Mouse (Mus musculus) CH12.LX (cell line): Measurements from ENCODE around the gene Olfr912.

Source experiments
- CTCF ChIP-seq, 2 experiments: IDR thresholded peaks in 1 of 2; conservative IDR thresholded peaks in 1 of 2; 2 replicates each; pipeline ENCODE4 v1.5.1; 2011 to 2012; ENCODE audit warnings: low read depth in 2 of 2, low read length in 2 of 2, improper control_type of control experiment in 1 of 2, inconsistent platforms in 1 of 2, mild to moderate bottlenecking in 1 of 2, moderate library complexity in 1 of 2
- EP300 ChIP-seq: IDR thresholded peaks from 2 replicates; pipeline ENCODE4 v1.6.1; 2011; ENCODE audit warnings: low read length, improper control_type of control experiment
- IRF4 ChIP-seq: IDR thresholded peaks from 2 replicates; pipeline ENCODE4 v1.6.1; 2014; ENCODE audit warnings: low read depth, mild to moderate bottlenecking, inconsistent platforms, low read length, improper control_type of control experiment
- MAZ ChIP-seq: IDR thresholded peaks from 2 replicates; pipeline ENCODE4 v1.6.1; 2012; ENCODE audit warnings: low read depth, mild to moderate bottlenecking, inconsistent platforms, low read length, improper control_type of control experiment, moderate library complexity
- POLR2A ChIP-seq: IDR thresholded peaks from 2 replicates; pipeline ENCODE4 v1.6.1; 2011; ENCODE audit warnings: low read depth, mild to moderate bottlenecking, improper control_type of control experiment, low read length
- POLR2AphosphoS2 ChIP-seq: IDR thresholded peaks from 2 replicates; pipeline ENCODE4 v1.6.1; 2011; ENCODE audit warnings: low read depth, low read length, improper control_type of control experiment
- RAD21 ChIP-seq: IDR thresholded peaks from 2 replicates; pipeline ENCODE4 v1.6.1; 2011; ENCODE audit warnings: low read depth, mild to moderate bottlenecking, low read length, improper control_type of control experiment, moderate library complexity
- TBP ChIP-seq: conservative IDR thresholded peaks from 2 replicates; pipeline ENCODE4 v1.6.1; 2011; ENCODE audit warnings: low read depth, low read length, improper control_type of control experiment
- TCF12 ChIP-seq: IDR thresholded peaks from 2 replicates; pipeline ENCODE4 v1.6.1; 2014; ENCODE audit warnings: low read depth, mild to moderate bottlenecking, inconsistent platforms, low read length, improper control_type of control experiment
- ZMIZ1 ChIP-seq: IDR thresholded peaks from 2 replicates; pipeline ENCODE4 v1.6.1; 2012; ENCODE audit warnings: low read depth, mild to moderate bottlenecking, inconsistent platforms, low read length, improper control_type of control experiment
- ZNF384 ChIP-seq: IDR thresholded peaks from 2 replicates; pipeline ENCODE4 v1.6.1; 2012; ENCODE audit warnings: low read depth, low read length, improper control_type of control experiment, inconsistent platforms

DNA sequence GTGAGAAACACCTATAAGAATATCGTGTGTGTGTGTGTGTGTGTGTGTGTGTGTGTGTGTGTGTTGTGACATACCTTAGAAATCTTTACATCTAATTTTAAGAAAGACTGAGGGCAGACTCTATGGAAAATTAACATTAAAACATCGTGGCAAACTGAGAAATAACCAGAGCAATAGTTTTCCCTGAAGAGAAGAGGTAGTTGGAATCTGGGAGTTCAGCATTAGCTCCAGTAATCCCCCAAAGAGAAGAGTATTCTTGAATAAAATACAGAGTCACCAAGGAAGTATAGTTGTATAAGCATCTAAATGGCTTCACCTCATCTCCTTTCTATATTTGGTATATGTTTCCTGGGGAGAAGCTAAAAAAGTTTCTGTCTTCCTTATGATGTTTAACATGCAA, 12.5 kb downstream of the Olfr912 start, which contains the start of gene Olfr913:
- TF ChIP-seq TBP (no peak), RAD21 (no peak), ZNF384 (no peak), POLR2A (no peak), ZMIZ1 (no peak), CTCF (conservative IDR thresholded peaks at IDR 0.05 in 1 of 2, IDR thresholded peaks at IDR 0.05 in 1 of 2; ENCODE audit: low read depth in 2 of 2, low read length in 2 of 2) (no peak), EP300 (no peak), IRF4 (no peak), MAZ (no peak), TCF12 (no peak), POLR2AphosphoS2 (no peak)
